Mouse (Mus musculus) G1E (cell line): ENCODE measurements around the gene Bud23.

Source experiments
- CTCF ChIP-seq: IDR thresholded peaks from 2 replicates; pipeline ENCODE4 v1.5.1; 2012; ENCODE audit warnings: low read depth, low read length, inconsistent platforms, mixed read lengths
- GATA1 ChIP-seq: IDR thresholded peaks from 2 replicates; pipeline ENCODE4 v1.6.1; 2012; ENCODE audit warnings: borderline replicate concordance, low read length, inconsistent platforms, mixed read lengths
- GATA2 ChIP-seq: IDR thresholded peaks from 2 replicates; pipeline ENCODE4 v1.6.1; 2012; ENCODE audit warnings: low read depth, low read length, inconsistent platforms, borderline replicate concordance
- POLR2AphosphoS5 ChIP-seq: IDR thresholded peaks from 2 replicates; pipeline ENCODE4 v1.6.1; 2012; ENCODE audit warnings: low read depth, low read length, inconsistent platforms; ENCODE audit not compliant: insufficient replicate concordance
- TAL1 ChIP-seq: conservative IDR thresholded peaks from 2 replicates; pipeline ENCODE4 v1.6.1; 2012; ENCODE audit warnings: low read depth, low read length, inconsistent platforms, mixed read lengths

DNA sequence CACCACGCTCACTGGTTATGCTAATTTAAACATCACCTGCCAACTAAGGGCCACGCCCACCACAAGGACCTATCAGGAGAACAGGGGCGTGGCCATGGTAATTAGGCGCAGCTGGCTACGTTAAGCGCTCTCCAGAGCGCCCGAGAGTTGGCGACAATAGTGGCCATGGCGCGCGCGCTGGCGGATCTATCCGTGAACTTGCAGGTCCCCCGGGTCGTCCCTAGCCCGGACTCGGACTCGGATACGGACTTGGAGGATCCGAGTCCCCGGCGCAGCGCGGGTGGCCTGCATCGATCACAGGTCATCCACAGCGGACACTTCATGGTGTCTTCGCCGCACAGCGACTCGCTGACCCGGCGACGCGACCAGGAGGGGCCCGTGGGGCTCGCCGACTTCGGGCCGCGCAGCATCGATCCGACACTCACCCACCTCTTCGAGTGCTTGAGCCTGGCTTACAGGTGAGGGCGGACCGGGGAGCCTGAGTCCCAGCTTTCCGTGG is 42.0 kb upstream of the Bud23 start:
- TF ChIP-seq CTCF (no peak), POLR2AphosphoS5 (no peak), GATA1 (no peak), TAL1 (no peak), GATA2 (no peak)
